Mouse (Mus musculus) left cerebral cortex, adult 2 months (tissue): Measurements from ENCODE around the gene Grap. TPM values are rescaled to one million over a fixed set of nuclear protein-coding genes. Genes with fewer than 3 reads are reported as not detected.

Source experiments
- DNase-seq, 2 experiments: peaks; one replicate each; pipeline ENCODE4 v3.0.0; 2021 to 2022; ENCODE audit warnings: low spot score in 2 of 2, mixed read lengths in 1 of 2; ENCODE audit errors: extremely low spot score in 1 of 2
- H3K27ac ChIP-seq: fragments of 200-600 bp; 2 replicates; pipeline ENCODE4 v1.8.1; 2022
- H3K4me3 ChIP-seq: fragments of 200-600 bp; 2 replicates; pipeline ENCODE4 v1.8.1; 2022
- CTCF ChIP-seq: fragments of 200-600 bp; IDR thresholded peaks from 2 replicates; pipeline ENCODE4 v1.8.1; 2022; ENCODE audit warnings: antibody characterized with exemption, mild to moderate bottlenecking, moderate library complexity
- intact Hi-C: fragments of 180-260 bp; cut with DNase I; formaldehyde crosslinking; loops from one replicate; pipeline ENCODE4 v1.15.1; 2025
- total RNA-seq, 2 experiments: library from RNA; stranded (reverse); gene quantifications; 2 replicates each; pipeline ENCODE4 v1.2.3; 2021

Gene Grap
- total RNA-seq, 2 experiments from 2014 or later: 4.1 TPM

GRCm38 (mm10) chr11:61642106-61642505, 11.0 kb upstream of the Grap start:
- H3K27ac ChIP-seq: no peak overlapping the region
- intact Hi-C loops: no loop called here

GRCm38 (mm10) chr11:61643184-61643961, 9.7 kb upstream of the Grap start:
- H3K4me3 ChIP-seq: no peak overlapping the region
- intact Hi-C loops: no loop called here
- no peak overlapping the region for H3K27ac ChIP-seq
- no peak for DNase-seq
- no peak for TF ChIP-seq CTCF

More at GRCm38 (mm10) chr11:61642106-61642505, 11.0 kb upstream of the Grap start:
- no peak for DNase-seq
- TF ChIP-seq CTCF: no peak
- no peak overlapping the region for H3K4me3 ChIP-seq

- peak overlapping the region; percentile 10; the same call in 1 of the 2 replicates for H3K27ac ChIP-seq
- peak; percentile 61 to 66 for DNase-seq
Observed at GRCm38 (mm10) chr11:61644576-61645326, 8.3 kb upstream of the Grap start.

GRCm38 (mm10) chr11:61645357-61645857, 7.7 kb upstream of the Grap start:
- Histone ChIP-seq H3K4me3 (no peak overlapping the region), H3K27ac (no peak overlapping the region)
- TF ChIP-seq CTCF: no peak
- DNase-seq: no peak
- intact Hi-C loops: no loop called here

More at GRCm38 (mm10) chr11:61644576-61645326, 8.3 kb upstream of the Grap start:
- intact Hi-C loops: loop anchor here (1.0 kb wide), 1 partner anchor 19 kb away; no protein-coding TSS in a partner anchor
- H3K4me3 ChIP-seq: no peak overlapping the region
- no peak for TF ChIP-seq CTCF

- intact Hi-C loops: no loop called here
- no peak for DNase-seq
- TF ChIP-seq CTCF: no peak
- Histone ChIP-seq H3K27ac (no peak overlapping the region), H3K4me3 (no peak overlapping the region)
Observed at GRCm38 (mm10) chr11:61646499-61647039, 6.5 kb upstream of the Grap start.

GRCm38 (mm10) chr11:61647110-61647910, 5.8 kb upstream of the Grap start:
- Histone ChIP-seq H3K27ac (no peak overlapping the region), H3K4me3 (no peak overlapping the region)
- DNase-seq: no peak
- intact Hi-C loops: no loop called here
- no peak for TF ChIP-seq CTCF

GRCm38 (mm10) chr11:61647956-61648748, 4.9 kb upstream of the Grap start:
- no peak for DNase-seq

GRCm38 (mm10) chr11:61648749-61649115, 4.3 kb upstream of the Grap start:
- intact Hi-C loops: no loop called here
- Histone ChIP-seq H3K27ac (no peak overlapping the region), H3K4me3 (no peak overlapping the region)
- peak; percentile 49 to 57 for DNase-seq
- TF ChIP-seq CTCF: no peak

More at GRCm38 (mm10) chr11:61647956-61648748, 4.9 kb upstream of the Grap start:
- intact Hi-C loops: no loop called here
- TF ChIP-seq CTCF: no peak
- no peak overlapping the region for H3K4me3 ChIP-seq
- peak overlapping the region; percentile 26; the same call in 1 of the 2 replicates for H3K27ac ChIP-seq

GRCm38 (mm10) chr11:61649163-61649580, 3.9 kb upstream of the Grap start:
- intact Hi-C loops: no loop called here
- H3K27ac ChIP-seq: no peak overlapping the region
- TF ChIP-seq CTCF: no peak
- DNase-seq: no peak
- no peak overlapping the region for H3K4me3 ChIP-seq

GRCm38 (mm10) chr11:61649626-61650025, 3.4 kb upstream of the Grap start:
- no peak overlapping the region for H3K27ac ChIP-seq
- intact Hi-C loops: no loop called here
- no peak overlapping the region for H3K4me3 ChIP-seq
- DNase-seq: no peak
- no peak for TF ChIP-seq CTCF
